Comparison of ENCODE assay signal across 29 mouse cellular contexts in the genomic region with DNA sequence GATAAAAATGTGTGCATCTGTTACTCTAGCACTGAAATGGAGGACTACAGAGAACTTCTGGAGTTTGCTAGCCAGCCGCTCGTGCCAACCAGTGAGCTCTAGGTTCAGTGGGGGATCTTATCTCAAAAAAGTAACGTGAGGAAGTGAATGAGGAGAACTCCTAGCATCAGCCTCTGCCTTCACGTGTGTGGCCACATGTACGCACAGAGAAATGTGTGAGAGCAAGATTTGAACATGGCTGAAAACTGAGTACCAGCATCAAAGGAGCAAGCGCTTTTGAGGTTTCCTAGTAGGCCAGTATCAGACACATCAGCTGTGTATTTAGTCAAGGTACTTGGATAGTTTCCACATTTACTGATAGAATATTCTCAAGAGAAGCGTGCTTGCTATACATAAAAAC. TPM values are rescaled to one million over a fixed set of nuclear protein-coding genes. Genes with fewer than 3 reads are reported as not detected.
DNase-seq lines count a peak whose midpoint lies in the region; ATAC-seq and TF ChIP-seq lines count a peak whose summit lies in the region.
"Had no signal": no experiment of that assay in that cellular context is flagged by ENCODE, and none has a peak within 500 bp of the region (broad histone marks: within the 10 kb centered on the region; RNA-seq: fewer than 3 reads in every experiment).

No protein-coding gene starts in this region.

- no peak for TF ChIP-seq EP300 in liver, embryonic 14.5 days (IDR thresholded peaks at IDR 0.05; ENCODE audit: low read depth)

- H3K9me3 ChIP-seq in liver, embryonic 14.5 days (ENCODE audit: control insufficient read depth, low read length): no peaks in the 10 kb centered on the region
- H3K9me3 ChIP-seq: embryonic facial prominence, embryonic 12.5 days; forebrain, embryonic 15.5 days; hindbrain, embryonic 13.5 days; megakaryocyte, embryonic 14.5 days; midbrain, embryonic 15.5 days; neural tube, embryonic 15.5 days; stomach, embryonic 15.5 days had no signal

- ATAC-seq in liver, embryonic 14.5 days (ENCODE audit: insufficient read depth): no peak
- ATAC-seq in megakaryocyte-erythroid progenitor cell, adult 5-6 weeks (replicated peaks; ENCODE audit: low FRiP score, low TSS enrichment, poor library complexity, severe bottlenecking): peak; percentile 51
- ATAC-seq: forebrain, embryonic 15.5 days; intestine, embryonic 16.5 days; midbrain, embryonic 15.5 days had no signal

- peak overlapping the region; percentile 5; the same call in 1 of the 2 replicates for H3K27ac ChIP-seq in liver, embryonic 14.5 days
- no peak overlapping the region for H3K27ac ChIP-seq in left cerebral cortex, adult 2 months
- H3K27ac ChIP-seq: embryonic facial prominence, embryonic 12.5 days; forebrain, embryonic 15.5 days; hindbrain, embryonic 13.5 days; midbrain, embryonic 15.5 days; neural tube, embryonic 15.5 days; stomach, embryonic 15.5 days had no signal

- H3K27me3 ChIP-seq in liver, embryonic 14.5 days (ENCODE audit: control insufficient read depth, insufficient read depth, low read length): no peaks in the 10 kb centered on the region
- H3K27me3 ChIP-seq: CH12.LX; embryonic facial prominence, embryonic 12.5 days; forebrain, embryonic 15.5 days; megakaryocyte, embryonic 14.5 days; midbrain, embryonic 15.5 days; neural tube, embryonic 15.5 days; stomach, embryonic 15.5 days had no signal

- WGBS in liver, embryonic 14.5 days (ENCODE audit: insufficient replicate concordance): 25% methylated on average over 7 of the region's 7 CpGs

- DNase-seq in cerebellum, adult 9-10 months: peak; percentile 15
- DNase-seq in cerebellum, postnatal 25 days: no peak
- peak; percentile 15 for DNase-seq in thymus, postnatal 4 days
- no peak for DNase-seq in thymus, postnatal 25 days
- peak in 1 of 3 experiments; percentile 19 for DNase-seq in liver, embryonic 14.5 days (ENCODE audit: low read depth in 3 of 3, low spot score in 3 of 3)
- no peak for DNase-seq in right cerebral cortex, adult 2 months (ENCODE audit: low spot score in 2 of 2)
- DNase-seq in left cerebral cortex, adult 2 months (ENCODE audit: extremely low spot score in 1 of 2, low spot score in 2 of 2): no peak
- DNase-seq: adrenal gland, postnatal 14 days; cerebellum, adult 18-20 months; cerebellum, postnatal 14 days; embryo, embryonic 11 days; gastrocnemius, postnatal 25 days; heart, adult 18-20 months; heart, postnatal 4 days; kidney, postnatal 14 days; layer of hippocampus, adult 9-11 months; lung, postnatal 36 days; retina, postnatal 1 day; right cerebral cortex, postnatal 25 days had no signal

- H3K4me2 ChIP-seq in liver, embryonic 14.5 days (ENCODE audit: low read depth): peak overlapping the region; percentile 16
- H3K4me2 ChIP-seq: embryonic facial prominence, embryonic 12.5 days; neural tube, embryonic 15.5 days; stomach, embryonic 15.5 days had no signal

- H3K36me3 ChIP-seq in liver, embryonic 14.5 days (replicated peaks; ENCODE audit: control insufficient read depth, insufficient read depth, low read depth): no peaks in the 10 kb centered on the region
- H3K36me3 ChIP-seq: embryonic facial prominence, embryonic 12.5 days; forebrain, embryonic 15.5 days; hindbrain, embryonic 13.5 days; midbrain, embryonic 15.5 days; neural tube, embryonic 15.5 days; stomach, embryonic 15.5 days had no signal

- no peak overlapping the region for H3K9ac ChIP-seq in liver, embryonic 14.5 days (replicated peaks)
- H3K9ac ChIP-seq: embryonic facial prominence, embryonic 12.5 days; forebrain, embryonic 15.5 days; hindbrain, embryonic 13.5 days; midbrain, embryonic 15.5 days; neural tube, embryonic 15.5 days; stomach, embryonic 15.5 days had no signal

- TF ChIP-seq CTCF in liver, embryonic 14.5 days (IDR thresholded peaks at IDR 0.05; ENCODE audit: low read depth): no peak
- TF ChIP-seq CTCF in left cerebral cortex, adult 2 months (IDR thresholded peaks at IDR 0.05): no peak

- intact Hi-C loops in left cerebral cortex, adult 2 months (cut with DNase I): loop anchor here (5.0 kb wide), 2 partner anchors 52 to 228 kb away; a partner anchor contains a TSS

- H3K4me1 ChIP-seq in liver, embryonic 14.5 days (replicated peaks; ENCODE audit: control insufficient read depth in 2 of 2, insufficient read depth in 2 of 2, low read length in 1 of 2): peaks cover 9 to 16% of the 10 kb centered on the region in 2 experiments
- H3K4me1 ChIP-seq: stomach, embryonic 15.5 days had no signal

- no peak overlapping the region for H3K4me3 ChIP-seq in liver, embryonic 14.5 days (ENCODE audit: insufficient read depth in 1 of 2, low read depth in 2 of 2, low read length in 2 of 2)
- H3K4me3 ChIP-seq in left cerebral cortex, adult 2 months: no peak overlapping the region
- H3K4me3 ChIP-seq: embryonic facial prominence, embryonic 12.5 days; forebrain, embryonic 15.5 days; megakaryocyte, embryonic 14.5 days; midbrain, embryonic 15.5 days; neural tube, embryonic 15.5 days; stomach, embryonic 15.5 days had no signal

RNA-seq across cellular contexts. Expression of a gene that starts 27.0 kb away (rescaled TPM):
- polyA plus RNA-seq in liver, embryonic 14.5 days (2012; rRNA removed): 125 and 336 TPM in 2 replicates
- 339 and 380 TPM in 2 replicates for polyA plus RNA-seq in liver, embryonic 14.5 days (2014; fragmentation: Nextera tagmentation; extraction: Ambion mirVana)
- 952 and 1,071 TPM in 2 replicates for total RNA-seq in megakaryocyte-erythroid progenitor cell, adult 5-6 weeks (2014; fragmentation: Nextera tagmentation)
- 3,362 and 3,603 TPM in 2 replicates for total RNA-seq in megakaryocyte-erythroid progenitor cell, adult 5-6 weeks (2017)
- 100 to 1,000 TPM; 188 to 193 TPM for total RNA-seq in left cerebral cortex, adult 2 months (2021)

Comparison
In these comparisons a context has a peak if more than half of its experiments do, and no peak if none do; other contexts are left out.
1. DNase-seq: peak in cerebellum, adult 9-10 months (single experiment) and thymus, postnatal 4 days (single experiment); none in cerebellum, postnatal 25 days (0 of 2), thymus, postnatal 25 days (single experiment), right cerebral cortex, adult 2 months (0 of 2) and left cerebral cortex, adult 2 months (0 of 2).
2. RNA of a gene that starts 27.0 kb away (total RNA-seq): 952 to 3,603 TPM in megakaryocyte-erythroid progenitor cell, adult 5-6 weeks; 188 to 193 TPM in left cerebral cortex, adult 2 months; every median in the first group is over 4 times any median in the second.